Mouse (Mus musculus) ES-Bruce4 (cell line): ENCODE measurements around the gene Brd4. TPM values are rescaled to one million over a fixed set of nuclear protein-coding genes. Genes with fewer than 3 reads are reported as not detected.
A peak's percentile ranks its signal among the peaks of the same experiment; 100 is the strongest.

Experiments
- H3K27ac ChIP-seq: 2 replicates; pipeline ENCODE4 v1.5.1; 2012; ENCODE audit warnings: low read length, inconsistent platforms; ENCODE audit not compliant: insufficient read depth
- H3K27me3 ChIP-seq: 2 replicates; pipeline ENCODE4 v1.6.1; 2012; ENCODE audit warnings: mild to moderate bottlenecking, low read length, inconsistent platforms; ENCODE audit not compliant: control insufficient read depth, poor library complexity, insufficient read depth, severe bottlenecking
- H3K36me3 ChIP-seq: 2 replicates; pipeline ENCODE4 v1.6.1; 2012; ENCODE audit warnings: inconsistent platforms, mild to moderate bottlenecking, low read length, moderate library complexity; ENCODE audit not compliant: control insufficient read depth, poor library complexity, insufficient read depth, severe bottlenecking
- H3K4me1 ChIP-seq: one replicate; pipeline ENCODE4 v1.8.1; 2011; ENCODE audit warnings: low read length; ENCODE audit not compliant: control insufficient read depth, insufficient read depth
- H3K4me3 ChIP-seq: 2 replicates; pipeline ENCODE4 v1.5.1; 2011; ENCODE audit warnings: low read depth, mild to moderate bottlenecking, low read length
- H3K9ac ChIP-seq: 2 replicates; pipeline ENCODE4 v1.6.1; 2012; ENCODE audit warnings: low read depth, mild to moderate bottlenecking, inconsistent platforms; ENCODE audit not compliant: poor library complexity, severe bottlenecking
- H3K9me3 ChIP-seq: replicated peaks from 2 replicates; pipeline ENCODE4 v1.6.1; 2012; ENCODE audit warnings: mild to moderate bottlenecking, low read length, inconsistent platforms; ENCODE audit not compliant: control insufficient read depth, poor library complexity, insufficient read depth, severe bottlenecking
- CTCF ChIP-seq: IDR thresholded peaks from one replicate; pipeline ENCODE4 v1.8.1; 2011; ENCODE audit warnings: low read depth, low read length
- EP300 ChIP-seq: IDR thresholded peaks from 2 replicates; pipeline ENCODE4 v1.6.1; 2011; ENCODE audit warnings: low read depth, low read length; ENCODE audit not compliant: insufficient read depth
- POLR2A ChIP-seq: IDR thresholded peaks from one replicate; pipeline ENCODE4 v1.8.1; 2011; ENCODE audit warnings: low read length; ENCODE audit not compliant: insufficient read depth
- polyA plus RNA-seq: library from polyadenylated mRNA; stranded (reverse); fragments of >200 nt; gene quantifications from 2 replicates; pipeline ENCODE4 v1.2.4, GENCODE M21; 2011; ENCODE audit warnings: low read depth; ENCODE audit not compliant: missing spikeins, insufficient read depth, insufficient read length

Brd4 gene
- polyA plus RNA-seq, 1 experiment = 191 TPM

DNA sequence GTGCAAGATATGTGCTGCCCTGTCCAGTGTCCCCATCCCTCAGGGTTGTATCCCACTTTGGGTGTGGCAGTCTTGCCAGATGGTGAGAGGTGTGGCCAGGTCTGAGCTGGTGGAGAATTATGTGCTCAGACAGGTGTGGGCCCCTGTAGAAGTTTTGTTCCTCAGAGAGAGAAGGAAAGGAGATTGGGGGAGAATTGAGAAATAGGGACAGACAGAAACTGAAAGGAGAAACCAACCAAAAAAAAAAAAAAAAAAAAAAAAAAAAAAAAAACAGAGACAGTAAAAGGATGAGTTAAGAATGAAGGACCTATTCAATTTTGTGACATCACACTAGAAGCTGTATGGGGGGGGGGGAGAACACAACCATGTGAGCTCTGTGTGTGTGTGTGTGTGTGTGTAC lies 119.7 kb downstream of the Brd4 start:
- Histone ChIP-seq H3K27ac (no peak overlapping the region), H3K9me3 (no peaks in the 10 kb centered on the region), H3K27me3 (no peaks in the 10 kb centered on the region), H3K9ac (no peak overlapping the region), H3K36me3 (no peaks in the 10 kb centered on the region), H3K4me1 (peaks cover 6% of the 10 kb centered on the region), H3K4me3 (no peak overlapping the region)
- TF ChIP-seq CTCF (no peak), POLR2A (no peak), EP300 (0 out of 2 replicates have a peak, but pooled peaks have one; percentile 8)

DNA sequence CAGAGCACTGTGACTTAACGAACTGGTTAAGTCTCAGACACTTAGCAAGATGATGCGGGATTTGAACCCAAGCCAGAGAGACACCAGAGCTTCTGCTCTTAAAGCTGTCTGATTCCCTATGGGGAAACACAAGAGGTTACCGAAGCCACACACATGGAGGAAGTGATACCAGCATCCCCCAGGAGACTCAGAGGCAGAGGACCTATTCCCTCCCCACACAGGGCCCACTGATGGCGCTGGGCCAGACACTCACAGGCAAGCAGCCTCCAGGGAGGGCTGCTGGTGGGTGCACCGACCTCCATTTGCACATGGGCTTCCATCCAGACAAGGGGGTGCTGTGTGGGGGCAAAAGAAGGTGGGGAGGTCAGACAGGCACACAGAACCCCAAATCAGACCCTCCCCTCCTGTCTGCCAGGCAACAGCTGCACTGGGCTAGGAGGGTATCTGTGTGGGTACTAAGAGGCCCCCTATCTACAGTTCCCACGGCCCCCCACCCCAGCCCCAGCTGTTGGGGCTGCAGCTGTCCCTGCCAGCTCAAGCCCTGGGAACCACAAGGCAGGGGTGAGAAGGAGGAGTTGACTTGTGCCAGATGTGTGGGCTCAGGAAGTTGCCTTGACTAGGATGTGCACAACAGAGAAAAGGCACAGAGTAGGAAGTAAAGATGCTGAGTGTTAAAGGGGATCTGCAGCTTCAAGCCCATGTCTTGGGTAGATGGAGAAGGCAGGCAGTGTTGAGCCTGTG lies 120.4 kb downstream of the Brd4 start:
- H3K4me1 ChIP-seq = peaks cover 6% of the 10 kb centered on the region

DNA sequence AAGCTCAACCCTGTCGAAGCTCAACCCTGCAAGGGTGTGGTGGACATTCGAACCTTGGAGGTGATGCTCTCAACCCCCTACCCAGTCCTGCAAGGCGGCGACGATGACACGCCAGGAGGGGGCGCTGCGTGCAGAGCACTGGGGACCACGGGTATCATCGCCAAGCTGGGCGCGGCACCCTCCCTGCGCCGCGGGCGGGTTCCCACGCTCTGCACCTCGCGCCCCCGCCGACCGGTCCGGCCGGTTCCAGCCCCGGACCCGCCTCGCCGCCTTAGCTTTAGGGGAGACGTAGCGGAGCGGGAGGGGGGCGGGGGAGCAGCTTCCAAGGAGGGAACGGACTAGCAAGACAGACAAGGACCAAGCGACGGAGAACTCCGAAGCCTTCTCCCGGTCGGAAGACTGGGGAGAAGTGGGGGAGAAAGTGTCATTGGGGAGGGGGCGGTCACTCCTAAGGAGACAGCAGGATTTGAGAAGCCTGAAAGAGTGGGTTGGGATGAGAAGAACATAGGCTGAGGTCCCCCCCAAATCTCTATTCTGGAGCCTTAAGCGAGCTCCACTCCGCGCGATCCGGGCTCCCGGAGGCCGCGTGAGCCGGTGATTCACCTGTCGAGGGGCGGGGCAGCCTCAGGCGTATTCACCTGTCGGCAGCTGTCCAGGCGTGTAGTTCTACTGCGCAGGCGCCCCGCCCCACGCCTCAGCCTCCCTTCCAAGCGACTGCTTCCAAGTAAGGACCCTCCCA lies 122.2 kb downstream of the Brd4 start:
- peaks cover 6% of the 10 kb centered on the region for H3K4me1 ChIP-seq
- no peaks in the 10 kb centered on the region for H3K36me3 ChIP-seq
- H3K27ac ChIP-seq = no peak overlapping the region
- H3K27me3 ChIP-seq = no peaks in the 10 kb centered on the region
- no peaks in the 10 kb centered on the region for H3K9me3 ChIP-seq
- H3K4me3 ChIP-seq = peak overlapping the region; percentile 64
- H3K9ac ChIP-seq = peak overlapping the region; percentile 21; the same call in 1 of the 2 replicates
- TF ChIP-seq POLR2A = no peak
- TF ChIP-seq EP300 = peak; percentile 76
- peak; percentile 79 for TF ChIP-seq CTCF

More for the DNA sequence above, 120.4 kb downstream of the Brd4 start:
- Histone ChIP-seq H3K9me3 (no peaks in the 10 kb centered on the region), H3K27ac (no peak overlapping the region), H3K4me3 (no peak overlapping the region), H3K36me3 (no peaks in the 10 kb centered on the region), H3K9ac (no peak overlapping the region), H3K27me3 (no peaks in the 10 kb centered on the region)
- TF ChIP-seq CTCF (no peak), POLR2A (no peak), EP300 (no peak)

DNA sequence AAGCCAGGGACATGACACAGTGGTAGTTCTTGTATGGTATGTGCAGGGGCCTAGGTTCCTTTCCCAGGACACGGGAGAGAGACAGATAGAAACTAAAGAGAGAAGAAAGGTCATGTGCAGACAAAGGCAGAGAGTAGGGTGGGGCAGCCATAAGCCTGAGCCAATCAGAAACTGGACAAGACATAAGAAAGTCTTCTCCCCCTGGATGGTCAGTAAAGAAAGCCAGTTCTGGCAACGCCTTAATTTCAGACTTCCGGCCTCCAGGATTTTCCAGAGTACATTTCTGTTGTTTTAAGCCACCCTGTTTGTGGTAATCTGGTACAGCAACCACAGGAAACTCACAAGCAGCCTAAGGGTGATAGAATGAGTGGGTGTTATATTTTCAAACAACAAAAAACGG lies 123.6 kb downstream of the Brd4 start:
- Histone ChIP-seq H3K9me3 (no peaks in the 10 kb centered on the region), H3K36me3 (no peaks in the 10 kb centered on the region), H3K9ac (no peak overlapping the region), H3K27ac (no peak overlapping the region), H3K27me3 (no peaks in the 10 kb centered on the region), H3K4me1 (peaks cover 6% of the 10 kb centered on the region), H3K4me3 (no peak overlapping the region)
- TF ChIP-seq EP300 (no peak), POLR2A (no peak)

DNA sequence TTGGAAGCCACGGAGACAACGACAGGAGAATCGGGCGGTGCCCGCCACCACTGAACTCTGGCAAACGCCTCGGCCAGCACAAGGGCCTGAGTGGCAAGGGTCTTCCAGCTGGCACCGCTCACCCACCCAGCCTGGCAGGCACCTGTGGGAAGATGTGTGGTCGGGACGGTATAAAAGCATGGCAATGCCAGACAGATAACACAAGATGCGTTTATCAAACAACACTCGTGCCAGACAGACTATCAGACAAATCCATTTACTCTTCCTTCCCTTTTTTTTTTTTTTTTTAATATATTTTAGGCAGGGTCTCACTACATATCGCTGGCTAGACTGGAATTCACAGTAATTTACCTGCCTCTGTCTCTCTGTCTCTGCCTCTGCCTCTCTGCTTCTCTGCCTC lies 125.7 kb downstream of the Brd4 start:
- Histone ChIP-seq H3K36me3 (no peaks in the 10 kb centered on the region), H3K4me1 (peaks cover 3% of the 10 kb centered on the region), H3K27ac (no peak overlapping the region), H3K9me3 (no peaks in the 10 kb centered on the region), H3K9ac (no peak overlapping the region), H3K4me3 (no peak overlapping the region), H3K27me3 (no peaks in the 10 kb centered on the region)
- TF ChIP-seq EP300 (no peak), CTCF (no peak), POLR2A (no peak)

DNA sequence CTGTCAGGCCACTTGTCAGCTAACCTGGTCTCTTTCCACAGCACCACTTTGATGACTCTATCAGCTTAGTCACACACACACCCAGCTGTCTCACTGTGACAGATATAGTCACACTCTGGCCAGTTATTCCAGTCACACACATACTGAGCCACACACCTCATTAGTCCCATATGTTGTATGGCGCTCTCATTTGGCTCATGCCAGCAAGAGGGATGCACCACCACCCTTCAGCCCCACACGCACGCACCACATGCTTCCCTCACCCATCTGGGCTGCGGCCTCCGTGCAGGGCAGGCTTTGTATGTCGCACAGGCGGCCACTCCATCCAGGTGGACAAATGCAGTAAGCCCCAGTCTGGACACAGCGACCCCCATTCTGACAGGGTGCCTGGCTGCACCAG lies 137.8 kb downstream of the Brd4 start:
- H3K27ac ChIP-seq = no peak overlapping the region
- TF ChIP-seq EP300 (no peak), CTCF (no peak), POLR2A (no peak)
- H3K27me3 ChIP-seq = no peaks in the 10 kb centered on the region
- H3K4me1 ChIP-seq = no peaks in the 10 kb centered on the region
- 0 out of 2 replicates have a peak, but pooled peaks cover 3% of the 10 kb centered on the region for H3K9me3 ChIP-seq
- H3K4me3 ChIP-seq = no peak overlapping the region
- H3K9ac ChIP-seq = no peak overlapping the region
- no peaks in the 10 kb centered on the region; the same call in 1 of the 2 replicates for H3K36me3 ChIP-seq

Other genes with a start within 250 kb of the Brd4 start
- gene Rrp1b, start 248.6 kb downstream of the Brd4 start, polyA plus RNA-seq = 109 and 111 TPM in 2 replicates
- 55.0 and 56.5 TPM in 2 replicates for gene Hsf2bp, start 248.4 kb downstream of the Brd4 start, polyA plus RNA-seq
- gene Notch3, start 117.9 kb downstream of the Brd4 start, polyA plus RNA-seq = 75.6 and 83.8 TPM in 2 replicates
- 0.76 and 1.3 TPM in 2 replicates for gene Ephx3, start 95.2 kb downstream of the Brd4 start, polyA plus RNA-seq
- gene Akap8, start 36.5 kb upstream of the Brd4 start, polyA plus RNA-seq = 135 and 154 TPM in 2 replicates
- gene Akap8l, start 65.9 kb upstream of the Brd4 start, polyA plus RNA-seq = 67.7 and 78.8 TPM in 2 replicates
- 56.3 and 69.9 TPM in 2 replicates for gene Wiz, start 104.7 kb upstream of the Brd4 start, polyA plus RNA-seq
- 0.20 and 0.96 TPM in 2 replicates for gene Rasal3, start 118.9 kb upstream of the Brd4 start, polyA plus RNA-seq
- not detected in 2 replicates for gene Pglyrp2, start 139.4 kb upstream of the Brd4 start, polyA plus RNA-seq
- gene Cyp4f39, start 168.0 kb upstream of the Brd4 start, polyA plus RNA-seq = 0.88 and 1.2 TPM in 2 replicates
- gene Cyp4f17, start 221.3 kb upstream of the Brd4 start, polyA plus RNA-seq = 10.4 and 11.5 TPM in 2 replicates